9 mouse cellular contexts compared by ENCODE assay signal in genomic region chr14:32477581-32477980, GRCm38 (mm10).
"Had no signal": no experiment of that assay in that cellular context is flagged by ENCODE, and none has a peak within 500 bp of the region (broad histone marks: within the 10 kb centered on the region; RNA-seq: fewer than 3 reads in every experiment).

No protein-coding gene starts in this region.

- ATAC-seq: liver, postnatal 0 days; lung, postnatal 0 days; midbrain, embryonic 16.5 days had no signal

- DNase-seq: kidney, postnatal 14 days; kidney, postnatal 4 days; left cerebral cortex, postnatal 4 days; liver, postnatal 0 days; lung, embryonic 14.5 days; thymus, adult 18-20 months; thymus, postnatal 36 days had no signal
